Mouse (Mus musculus) lung, adult 2 months (tissue): ENCODE results near the gene Mgst3. TPM values are rescaled to one million over a fixed set of nuclear protein-coding genes. Genes with fewer than 3 reads are reported as not detected.
A peak's percentile ranks its signal among the peaks of the same experiment; 100 is the strongest.
"Not testable (repeated sequence)": the region's sequence is repeated elsewhere in the genome, so short reads cannot be mapped to it uniquely, and the experiment has no call there.

Experiments
- DNase-seq: peaks from one replicate; pipeline ENCODE4 v3.0.0; 2022
- H3K4me1 ChIP-seq: fragments of 200-500 bp; 2 replicates; pipeline ENCODE4 v1.6.1; 2011; ENCODE audit warnings: low read length; ENCODE audit not compliant: control insufficient read depth, insufficient read depth
- H3K4me3 ChIP-seq: fragments of 200-500 bp; replicated peaks from 2 replicates; pipeline ENCODE3; 2011; ENCODE audit warnings: low read depth, mild to moderate bottlenecking, control low read depth, low read length; ENCODE audit errors: extremely low read depth
- CTCF ChIP-seq: fragments of 200-500 bp; IDR thresholded peaks from 2 replicates; pipeline ENCODE4 v1.5.1; 2011; ENCODE audit warnings: mild to moderate bottlenecking, low read length, control low read depth; ENCODE audit not compliant: insufficient read depth
- POLR2A ChIP-seq: fragments of 200-500 bp; IDR thresholded peaks from 2 replicates; pipeline ENCODE4 v1.6.1; 2011; ENCODE audit warnings: low read depth, mild to moderate bottlenecking, control low read depth, low read length, borderline replicate concordance; ENCODE audit errors: extremely low read depth
- WGBS: fragments of 180-500 bp; shearing (Covaris S2); methylation state at CpG from one replicate; pipeline ENCODE4 v1.1.7; 2018; 5-methylcytosine and 5-hydroxymethylcytosine counted together
- polyA plus RNA-seq: library from polyadenylated mRNA; depleted of rRNA; stranded (reverse); fragments of >200 nt; gene quantifications from 2 replicates; pipeline ENCODE4 v1.2.3, GENCODE M21; 2012

Mgst3 gene
- polyA plus RNA-seq, 1 experiment = 150 TPM

GRCm38 (mm10) chr1:167349815-167350596 is 43.6 kb downstream of the Mgst3 start, which contains the start of gene Aldh9a1:
Gene Aldh9a1 (plus strand): TSS chr1:167349991.
- WGBS = under 1% methylated on average over 55 of the region's 55 CpGs
- DNase-seq = peak; percentile 93
- peak within 1 kb of the TSS; percentile 87 for H3K4me3 ChIP-seq
- H3K4me1 ChIP-seq = no peaks in the 10 kb centered on the region
- TF ChIP-seq POLR2A (0 out of 2 replicates have a peak, but pooled peaks have one; percentile 25), CTCF (no peak)

- H3K4me1 ChIP-seq, H3K4me3 ChIP-seq, DNase-seq: not testable (repeated sequence)
- WGBS = 50% methylated on average over 3 of the region's 3 CpGs
These were observed 44.4 kb downstream of the Mgst3 start for GRCm38 (mm10) chr1:167349206-167349605.

GRCm38 (mm10) chr1:167345994-167346520 is 47.6 kb downstream of the Mgst3 start:
- H3K4me3 ChIP-seq, H3K4me1 ChIP-seq, DNase-seq: not testable (repeated sequence)
- 75% methylated on average over 10 of the region's 10 CpGs for WGBS

GRCm38 (mm10) chr1:167342831-167343230 is 50.8 kb downstream of the Mgst3 start:
- no peak for DNase-seq
- TF ChIP-seq CTCF = no peak
- TF ChIP-seq POLR2A = no peak
- 91% methylated on average over 10 of the region's 10 CpGs for WGBS
- H3K4me1 ChIP-seq = no peaks in the 10 kb centered on the region
- no peak overlapping the region for H3K4me3 ChIP-seq

- WGBS = 96% methylated on average over 3 of the region's 3 CpGs
- Histone ChIP-seq H3K4me3 (no peak overlapping the region), H3K4me1 (no peaks in the 10 kb centered on the region)
- DNase-seq = no peak
- no peak for TF ChIP-seq POLR2A
- no peak for TF ChIP-seq CTCF
These were observed 52.6 kb downstream of the Mgst3 start for GRCm38 (mm10) chr1:167340910-167341528.

- no peaks in the 10 kb centered on the region for H3K4me1 ChIP-seq
- H3K4me3 ChIP-seq = peak overlapping the region; percentile 33
- DNase-seq = no peak
- TF ChIP-seq POLR2A (no peak), CTCF (no peak)
- 2% methylated on average over 47 of the region's 47 CpGs for WGBS
These were observed 53.4 kb downstream of the Mgst3 start for GRCm38 (mm10) chr1:167340111-167340787.

GRCm38 (mm10) chr1:167339177-167339781 is 54.4 kb downstream of the Mgst3 start:
- no peak for DNase-seq
- TF ChIP-seq CTCF (no peak), POLR2A (no peak)
- Histone ChIP-seq H3K4me1 (no peaks in the 10 kb centered on the region), H3K4me3 (no peak overlapping the region)
- WGBS = 54% methylated on average over 9 of the region's 9 CpGs

GRCm38 (mm10) chr1:167337463-167338095 is 56.1 kb downstream of the Mgst3 start:
- 17% methylated on average over 12 of the region's 12 CpGs for WGBS
- H3K4me3 ChIP-seq = no peak overlapping the region
- no peaks in the 10 kb centered on the region for H3K4me1 ChIP-seq
- TF ChIP-seq CTCF (peak; percentile 84), POLR2A (no peak)
- DNase-seq = peak; percentile 81

GRCm38 (mm10) chr1:167336398-167336797 is 57.2 kb downstream of the Mgst3 start:
- Histone ChIP-seq H3K4me1 (no peaks in the 10 kb centered on the region), H3K4me3 (no peak overlapping the region)
- no peak for TF ChIP-seq POLR2A
- no peak for TF ChIP-seq CTCF
- WGBS = 78% methylated on average over 3 of the region's 3 CpGs
- DNase-seq = no peak
